Mouse (Mus musculus) neural tube, embryonic 12.5 days (tissue): ENCODE measurements around the gene Kif1a. TPM values are rescaled to one million over a fixed set of nuclear protein-coding genes. Genes with fewer than 3 reads are reported as not detected.
"Not testable (repeated sequence)": the region's sequence is repeated elsewhere in the genome, so short reads cannot be mapped to it uniquely, and the experiment has no call there.

Experiments
- ATAC-seq: fragments of 200-750 bp; cut with Nextera tagmentation; 2 replicates; pipeline ENCODE4 v1.8.0; 2017; ENCODE audit warnings: low read depth, mild to moderate bottlenecking, moderate TSS enrichment, moderate library complexity; ENCODE audit not compliant: low FRiP score
- H3K27ac ChIP-seq: fragments of 300-500 bp; sonication (generic); 2 replicates; pipeline ENCODE4 v1.5.1; 2016
- H3K27me3 ChIP-seq: fragments of 300-500 bp; sonication (generic); replicated peaks from 2 replicates; pipeline ENCODE4 v1.6.1; 2016; ENCODE audit warnings: mild to moderate bottlenecking
- H3K36me3 ChIP-seq: fragments of 300-500 bp; sonication (generic); 2 replicates; pipeline ENCODE4 v1.6.1; 2016; ENCODE audit warnings: mild to moderate bottlenecking
- H3K4me1 ChIP-seq: fragments of 300-500 bp; sonication (generic); 2 replicates; pipeline ENCODE4 v1.6.1; 2016
- H3K4me2 ChIP-seq: fragments of 300-500 bp; sonication (generic); replicated peaks from 2 replicates; pipeline ENCODE4 v1.6.1; 2016; ENCODE audit warnings: mild to moderate bottlenecking
- H3K4me3 ChIP-seq: fragments of 300-500 bp; sonication (generic); 2 replicates; pipeline ENCODE4 v1.5.1; 2016
- H3K9ac ChIP-seq: fragments of 300-500 bp; sonication (generic); 2 replicates; pipeline ENCODE4 v1.6.1; 2016; ENCODE audit warnings: mild to moderate bottlenecking
- H3K9me3 ChIP-seq: fragments of 300-500 bp; sonication (generic); 2 replicates; pipeline ENCODE4 v1.6.1; 2016; ENCODE audit warnings: mild to moderate bottlenecking
- WGBS: fragments of 180-500 bp; shearing (Covaris S2); methylation state at CpG from one replicate; pipeline ENCODE4 v1.1.7; 2016; 5-methylcytosine and 5-hydroxymethylcytosine counted together
- polyA plus RNA-seq: library from polyadenylated mRNA; unstranded; fragments of >200 nt; fragmentation: Nextera tagmentation; extraction: Ambion mirVana; gene quantifications from 2 replicates; pipeline ENCODE4 v1.2.1, GENCODE M21; 2016

The Kif1a gene
- polyA plus RNA-seq, 1 experiment from 2014 or later, result 136 TPM

DNA sequence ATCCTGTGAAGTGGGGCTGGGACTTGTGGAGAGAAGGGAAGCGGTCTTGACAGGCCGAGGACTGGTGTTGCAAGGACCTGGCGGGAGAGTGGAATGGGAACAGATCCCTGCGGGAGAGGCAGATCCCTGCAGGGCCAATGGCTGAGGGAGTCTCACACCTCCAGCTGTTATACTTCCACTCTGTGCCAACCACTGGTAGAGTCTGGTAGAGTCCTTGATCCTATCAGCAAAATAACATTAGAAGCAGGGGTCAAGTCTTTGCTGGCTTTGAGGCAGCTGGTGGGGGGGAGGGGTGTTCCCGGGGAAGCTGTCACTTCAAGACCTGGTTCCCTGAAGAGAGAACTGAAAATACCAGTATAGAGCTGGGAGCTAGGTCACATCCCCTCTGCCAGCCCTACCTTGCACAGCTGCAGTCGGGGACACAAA is 125.6 kb downstream of the Kif1a start:
- no peak for ATAC-seq
- Histone ChIP-seq H3K4me2 (no peak overlapping the region), H3K27me3 (no peaks in the 10 kb centered on the region), H3K27ac (no peak overlapping the region), H3K4me1 (0 out of 2 replicates have a peak, but pooled peaks cover 2% of the 10 kb centered on the region), H3K9me3 (no peaks in the 10 kb centered on the region), H3K9ac (no peak overlapping the region), H3K36me3 (no peaks in the 10 kb centered on the region), H3K4me3 (no peak overlapping the region)
- 59% methylated on average over 6 of the region's 6 CpGs for WGBS

DNA sequence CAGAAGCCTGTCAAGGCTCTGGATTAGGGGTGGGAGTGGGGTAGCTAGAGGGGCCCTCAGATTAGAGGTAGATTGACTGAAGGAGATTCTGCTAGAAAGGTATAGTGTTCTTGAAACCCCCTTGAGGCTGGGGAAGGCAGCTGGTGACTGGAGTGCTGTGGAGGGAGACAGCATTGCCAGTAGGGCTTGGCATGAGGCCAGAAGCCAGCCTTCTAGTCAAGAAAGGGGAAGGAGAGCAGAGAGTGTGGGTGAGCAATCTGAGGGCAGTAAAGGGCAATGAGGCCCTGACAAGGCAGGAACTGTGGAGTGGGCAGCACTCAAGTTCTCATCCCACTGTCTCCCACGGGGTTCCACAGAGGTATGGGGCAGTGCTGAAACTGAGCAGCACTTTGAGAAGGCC is 128.9 kb downstream of the Kif1a start:
- Histone ChIP-seq H3K9ac (no peak overlapping the region), H3K27ac (no peak overlapping the region), H3K4me2 (no peak overlapping the region), H3K9me3 (no peaks in the 10 kb centered on the region), H3K4me1 (0 out of 2 replicates have a peak, but pooled peaks cover 2% of the 10 kb centered on the region), H3K36me3 (no peaks in the 10 kb centered on the region), H3K27me3 (no peaks in the 10 kb centered on the region), H3K4me3 (no peak overlapping the region)
- 79% methylated on average over 1 of the region's 1 CpGs for WGBS
- ATAC-seq, result no peak

DNA sequence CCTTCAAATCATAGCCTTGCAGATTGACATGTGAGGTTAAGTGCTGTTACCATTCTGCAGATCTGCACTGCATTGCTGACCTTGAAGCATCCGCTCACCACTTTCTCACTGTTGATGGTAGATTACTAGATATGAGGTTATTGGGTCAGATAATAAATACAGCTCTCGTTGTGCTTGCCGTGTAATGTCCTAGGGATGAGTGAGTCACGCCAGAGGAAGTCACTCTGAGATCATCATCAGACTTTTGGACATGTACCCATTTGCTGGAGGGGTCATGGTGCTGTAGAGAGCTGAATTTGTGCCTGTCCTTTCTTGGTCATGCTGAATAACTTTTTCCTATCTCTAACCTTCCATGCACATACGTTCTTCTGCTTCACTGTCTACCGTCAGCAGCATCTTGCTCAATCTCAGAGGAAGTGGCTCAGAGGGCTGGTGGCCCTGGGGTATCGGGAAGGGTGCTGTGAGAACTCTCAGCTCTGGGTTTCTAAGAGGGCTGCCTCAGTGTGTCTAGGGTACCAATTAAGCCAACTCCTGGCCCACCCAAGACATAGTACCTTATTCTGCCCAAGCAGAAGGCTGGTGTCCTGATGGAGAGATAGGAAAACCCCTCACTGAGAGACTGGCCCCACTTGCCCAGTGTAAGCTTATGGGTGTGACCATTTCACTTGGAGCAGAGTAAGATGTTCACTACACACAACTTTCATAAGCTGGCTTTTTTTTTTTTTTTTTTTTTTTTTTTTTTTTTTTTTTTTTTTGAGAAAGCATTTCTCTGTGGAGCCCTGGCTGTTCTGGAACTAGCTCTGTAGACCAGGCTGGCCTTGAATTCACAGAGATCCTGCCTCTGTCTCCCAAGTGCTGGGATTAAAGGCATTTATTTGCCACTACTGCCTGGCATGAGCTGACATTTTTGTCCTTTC is 129.6 kb downstream of the Kif1a start:
- Histone ChIP-seq H3K4me3 (no peak overlapping the region), H3K9ac (no peak overlapping the region), H3K36me3 (no peaks in the 10 kb centered on the region), H3K27ac (no peak overlapping the region), H3K9me3 (no peaks in the 10 kb centered on the region), H3K4me2 (no peak overlapping the region), H3K27me3 (no peaks in the 10 kb centered on the region), H3K4me1 (0 out of 2 replicates have a peak, but pooled peaks cover 2% of the 10 kb centered on the region)
- WGBS, result 88% methylated on average over 7 of the region's 7 CpGs
- ATAC-seq, result no peak

DNA sequence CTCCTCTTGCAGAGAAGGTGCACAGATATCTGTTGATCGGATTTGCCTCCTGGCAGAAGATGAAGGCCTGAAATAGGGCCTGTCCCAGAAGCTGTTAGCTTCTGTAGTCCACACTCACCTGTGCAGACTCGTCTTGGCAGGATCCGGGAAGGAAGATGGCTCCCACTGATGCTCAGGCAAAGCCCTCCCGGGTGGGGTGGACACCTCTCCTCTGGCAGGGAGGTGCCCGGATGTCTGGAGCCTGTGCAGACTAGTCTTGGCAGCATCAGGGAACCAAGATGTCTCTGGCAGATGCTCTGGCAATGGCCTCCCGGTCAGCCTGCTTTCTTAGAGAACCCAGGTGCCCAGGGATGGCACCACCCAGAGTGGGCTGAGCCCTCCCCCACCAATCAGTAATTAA is 131.0 kb downstream of the Kif1a start:
- not testable (repeated sequence) for H3K27me3 ChIP-seq, H3K27ac ChIP-seq, H3K4me3 ChIP-seq, ATAC-seq, H3K4me2 ChIP-seq, H3K4me1 ChIP-seq, H3K9ac ChIP-seq, H3K36me3 ChIP-seq, H3K9me3 ChIP-seq
- 88% methylated on average over 6 of the region's 6 CpGs for WGBS

Other genes starting within 250 kb of the Kif1a start
- gene Ankmy1, start 199.0 kb downstream of the Kif1a start, polyA plus RNA-seq, result 0.65 and 0.74 TPM in 2 replicates
- 13.1 and 13.4 TPM in 2 replicates for gene Dusp28, start 195.0 kb downstream of the Kif1a start, polyA plus RNA-seq
- 37.5 and 40.3 TPM in 2 replicates for gene Rnpepl1, start 191.2 kb downstream of the Kif1a start, polyA plus RNA-seq
- 54.8 and 60.0 TPM in 2 replicates for gene Capn10, start 167.6 kb downstream of the Kif1a start, polyA plus RNA-seq
- gene Gpr35, start 151.1 kb downstream of the Kif1a start, polyA plus RNA-seq, result 0.38 TPM in 2 replicates
- gene Aqp12, start 95.6 kb downstream of the Kif1a start, polyA plus RNA-seq, result not detected in 2 replicates
- gene Agxt, start 33.3 kb upstream of the Kif1a start, polyA plus RNA-seq, result not detected in 2 replicates
- gene 2310007B03Rik, start 59.0 kb upstream of the Kif1a start, polyA plus RNA-seq, result 0.09 and 0.29 TPM in 2 replicates
- gene Crocc2, start 66.8 kb upstream of the Kif1a start, polyA plus RNA-seq, result 0.15 and 0.19 TPM in 2 replicates
- 10.4 and 12.4 TPM in 2 replicates for gene Sned1, start 133.9 kb upstream of the Kif1a start, polyA plus RNA-seq
- gene Mterf4, start 204.0 kb upstream of the Kif1a start, polyA plus RNA-seq, result 35.1 and 35.3 TPM in 2 replicates
- 63.5 and 73.1 TPM in 2 replicates for gene Ppp1r7, start 240.9 kb upstream of the Kif1a start, polyA plus RNA-seq
- gene Pask, start 241.5 kb upstream of the Kif1a start, polyA plus RNA-seq, result 12.2 and 13.1 TPM in 2 replicates